Mouse (Mus musculus) bone marrow macrophage, adult 2 months (primary cell): ENCODE data around the gene Bend7. TPM values are rescaled to one million over a fixed set of nuclear protein-coding genes. Genes with fewer than 3 reads are reported as not detected.

ENCODE experiments used
- H3K27ac ChIP-seq: 2 replicates; pipeline ENCODE4 v1.5.1; 2012; ENCODE audit warnings: low read depth, low read length; ENCODE audit not compliant: insufficient read depth
- H3K4me1 ChIP-seq: 2 replicates; pipeline ENCODE4 v1.6.1; 2012; ENCODE audit warnings: low read length; ENCODE audit not compliant: control insufficient read depth, insufficient read depth
- H3K4me3 ChIP-seq: 2 replicates; pipeline ENCODE4 v1.5.1; 2012; ENCODE audit warnings: mild to moderate bottlenecking, low read length, moderate library complexity; ENCODE audit not compliant: insufficient read depth
- CTCF ChIP-seq: IDR thresholded peaks from 2 replicates; pipeline ENCODE4 v1.5.1; 2012; ENCODE audit warnings: low read depth, mild to moderate bottlenecking, low read length, moderate library complexity
- POLR2A ChIP-seq: IDR thresholded peaks from 2 replicates; pipeline ENCODE4 v1.6.1; 2012; ENCODE audit warnings: mild to moderate bottlenecking, low read depth, low read length, borderline replicate concordance
- polyA plus RNA-seq: library from polyadenylated mRNA; stranded (reverse); fragments of >200 nt; gene quantifications from 2 replicates; pipeline ENCODE4 v1.2.4, GENCODE M21; 2012; ENCODE audit not compliant: missing spikeins, insufficient read depth, insufficient read length

Gene Bend7
- not detected in 2 replicates for polyA plus RNA-seq

- Histone ChIP-seq H3K4me1 (no peaks in the 10 kb centered on the region), H3K27ac (no peak within 1 kb of the TSS), H3K4me3 (peak within 1 kb of the TSS; percentile 59)
- TF ChIP-seq CTCF (no peak), POLR2A (no peak)
Measured at GRCm38 (mm10) chr2:4717769-4718661, at the start of gene Bend7. Gene Bend7 (plus strand): TSS chr2:4717831.

- Histone ChIP-seq H3K4me1 (no peaks in the 10 kb centered on the region), H3K4me3 (no peak overlapping the region), H3K27ac (no peak overlapping the region)
- no peak for TF ChIP-seq CTCF
- no peak for TF ChIP-seq POLR2A
Measured at GRCm38 (mm10) chr2:4668626-4669025, 49.0 kb upstream of the Bend7 start.

DNA sequence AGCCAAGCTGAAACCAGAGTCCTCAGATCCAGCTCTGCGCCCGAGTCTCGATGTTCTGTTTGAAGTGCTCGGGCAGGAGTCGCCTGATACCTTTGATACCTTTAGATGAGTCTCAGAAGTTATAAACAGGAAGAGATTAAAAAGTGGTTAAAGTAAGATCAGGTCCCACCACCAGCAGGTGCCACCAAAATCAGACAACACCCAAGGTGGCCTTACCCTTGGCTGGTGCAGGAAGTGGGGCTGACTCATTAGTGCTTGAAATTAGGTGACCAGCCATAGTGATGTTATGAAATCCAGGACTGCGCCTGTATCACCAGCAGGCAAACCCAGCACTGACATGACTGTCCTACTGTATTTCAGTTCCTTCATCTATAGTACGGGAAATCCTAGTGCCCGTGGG is 47.9 kb upstream of the Bend7 start:
- Histone ChIP-seq H3K4me1 (no peaks in the 10 kb centered on the region), H3K27ac (no peak overlapping the region), H3K4me3 (no peak overlapping the region)
- TF ChIP-seq CTCF (no peak), POLR2A (no peak)

GRCm38 (mm10) chr2:4671636-4672035 is 46.0 kb upstream of the Bend7 start:
- no peaks in the 10 kb centered on the region for H3K4me1 ChIP-seq
- no peak overlapping the region for H3K4me3 ChIP-seq
- TF ChIP-seq CTCF (no peak), POLR2A (no peak)
- H3K27ac ChIP-seq = no peak overlapping the region

DNA sequence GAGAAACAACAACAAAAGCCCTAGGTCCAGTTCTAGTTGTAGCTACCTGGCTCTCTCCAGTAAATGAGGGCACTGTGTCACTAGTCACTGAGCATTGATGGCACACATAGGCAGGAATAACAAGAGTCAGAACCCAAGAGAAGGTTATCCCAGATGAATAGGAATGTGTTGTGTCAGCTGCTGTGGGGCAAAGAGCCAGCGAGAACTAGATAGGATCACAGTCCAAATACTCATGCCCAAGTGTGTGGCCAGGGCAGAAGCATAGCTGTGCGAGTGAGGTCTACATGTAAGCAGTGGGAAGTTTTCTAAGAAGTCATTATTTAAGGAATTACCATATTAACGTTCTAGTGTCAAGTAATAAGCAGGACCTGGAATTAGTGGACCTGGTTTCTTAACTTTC is 37.7 kb upstream of the Bend7 start:
- Histone ChIP-seq H3K27ac (no peak overlapping the region), H3K4me1 (no peaks in the 10 kb centered on the region), H3K4me3 (no peak overlapping the region)
- no peak for TF ChIP-seq CTCF
- no peak for TF ChIP-seq POLR2A

GRCm38 (mm10) chr2:4711262-4711661 is 6.4 kb upstream of the Bend7 start:
- Histone ChIP-seq H3K4me1 (no peaks in the 10 kb centered on the region), H3K27ac (no peak overlapping the region), H3K4me3 (no peak overlapping the region)
- TF ChIP-seq CTCF (no peak), POLR2A (no peak)

- Histone ChIP-seq H3K27ac (no peak overlapping the region), H3K4me1 (no peaks in the 10 kb centered on the region), H3K4me3 (peak overlapping the region; percentile 59)
- TF ChIP-seq CTCF (no peak), POLR2A (no peak)
Measured at GRCm38 (mm10) chr2:4717081-4717768, 406 bp upstream of the Bend7 start.

GRCm38 (mm10) chr2:4723088-4723487 is 5.5 kb downstream of the Bend7 start:
- no peaks in the 10 kb centered on the region for H3K4me1 ChIP-seq
- H3K4me3 ChIP-seq = no peak overlapping the region
- no peak overlapping the region for H3K27ac ChIP-seq
- TF ChIP-seq POLR2A (no peak), CTCF (no peak)

DNA sequence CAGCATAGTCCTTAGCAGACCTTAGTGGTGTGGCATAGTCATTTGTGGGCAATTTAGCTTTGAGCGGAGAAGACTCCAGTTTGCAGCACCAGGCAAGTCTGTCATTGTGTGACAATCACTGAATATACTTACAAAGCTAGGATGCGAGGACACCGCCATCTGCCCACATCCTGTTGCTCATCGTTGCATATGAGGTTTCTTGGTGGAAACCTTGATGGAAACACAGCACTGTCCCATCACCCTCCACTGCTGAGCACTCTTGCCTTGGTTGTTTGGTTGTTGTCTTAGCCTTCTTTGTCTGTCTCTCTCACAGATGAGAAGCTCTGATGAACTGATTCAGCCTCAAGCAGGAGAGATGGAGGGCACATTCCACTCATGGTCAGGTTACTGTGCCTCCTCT is 12.5 kb downstream of the Bend7 start:
- no peak overlapping the region for H3K4me3 ChIP-seq
- TF ChIP-seq CTCF = no peak
- TF ChIP-seq POLR2A = no peak
- H3K27ac ChIP-seq = no peak overlapping the region
- no peaks in the 10 kb centered on the region for H3K4me1 ChIP-seq

DNA sequence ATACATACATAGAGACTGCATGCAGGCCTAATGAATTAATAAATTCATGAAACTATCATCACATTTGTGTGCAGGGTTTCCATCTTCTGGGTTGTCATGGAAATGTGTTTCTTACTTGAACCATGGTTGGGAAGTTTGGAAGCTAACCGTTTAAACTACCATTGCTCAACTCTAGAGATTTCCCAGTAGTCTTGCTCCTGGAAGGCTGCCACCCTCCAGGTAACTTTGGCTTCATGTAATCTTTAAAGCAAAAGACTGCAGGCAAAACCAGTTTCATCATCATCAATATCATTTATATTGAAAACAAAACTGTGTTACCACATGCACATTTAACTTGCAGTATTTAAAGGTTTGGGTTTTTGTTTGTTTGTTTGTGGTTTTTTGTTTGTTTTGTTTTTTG is 16.3 kb downstream of the Bend7 start:
- Histone ChIP-seq H3K27ac (no peak overlapping the region), H3K4me3 (no peak overlapping the region), H3K4me1 (no peaks in the 10 kb centered on the region)
- TF ChIP-seq CTCF (no peak), POLR2A (no peak)
